Mouse (Mus musculus) C2C12 (cell line): ENCODE data around the gene Cebpb. TPM values are rescaled to one million over a fixed set of nuclear protein-coding genes. Genes with fewer than 3 reads are reported as not detected.

Source experiments
- H3K27me3 ChIP-seq: one replicate; pipeline ENCODE4 v1.6.1; 2011; ENCODE audit not compliant: control insufficient read depth, insufficient read depth, insufficient read length
- H3K36me3 ChIP-seq: one replicate; pipeline ENCODE4 v1.6.1; 2011; ENCODE audit not compliant: control insufficient read depth, insufficient read depth
- H3K4me3 ChIP-seq: one replicate; pipeline ENCODE4 v1.5.1; 2011; ENCODE audit warnings: mild to moderate bottlenecking, control low read depth; ENCODE audit not compliant: poor library complexity, insufficient read depth, severe bottlenecking
- H3K79me2 ChIP-seq: one replicate; pipeline ENCODE4 v1.6.1; 2011; ENCODE audit not compliant: control insufficient read depth, insufficient read depth
- H3K79me3 ChIP-seq: one replicate; pipeline ENCODE4 v1.6.1; 2011; ENCODE audit warnings: low read depth, control low read depth
- H3ac ChIP-seq: one replicate; pipeline ENCODE3; 2011; ENCODE audit warnings: low read depth; ENCODE audit not compliant: control insufficient read depth, insufficient read length
- CEBPB ChIP-seq: IDR thresholded peaks from one replicate; pipeline ENCODE4 v1.6.1; 2011; ENCODE audit warnings: low read depth, mild to moderate bottlenecking, control low read depth, moderate library complexity
- CTCF ChIP-seq: IDR thresholded peaks from one replicate; pipeline ENCODE4 v1.5.1; 2011; ENCODE audit not compliant: control insufficient read depth, insufficient read depth, insufficient read length
- FOSL1 ChIP-seq: IDR thresholded peaks from one replicate; pipeline ENCODE4 v1.8.0; 2011; ENCODE audit warnings: mild to moderate bottlenecking, low read length; ENCODE audit not compliant: poor library complexity, insufficient read depth, severe bottlenecking
- MAX ChIP-seq: IDR thresholded peaks from one replicate; pipeline ENCODE4 v1.6.1; 2011; ENCODE audit warnings: mild to moderate bottlenecking, control low read depth
- MYOD1 ChIP-seq: IDR thresholded peaks from one replicate; pipeline ENCODE4 v1.6.1; 2011; ENCODE audit warnings: low read depth; ENCODE audit not compliant: control insufficient read depth, insufficient read length
- MYOG ChIP-seq: IDR thresholded peaks from one replicate; pipeline ENCODE4 v1.6.1; 2011; ENCODE audit not compliant: control insufficient read depth, insufficient read length; ENCODE audit errors: extremely low read depth
- USF1 ChIP-seq: IDR thresholded peaks from one replicate; pipeline ENCODE4 v1.6.1; 2011; ENCODE audit warnings: low read depth, mild to moderate bottlenecking, control low read depth, moderate library complexity
- microRNA-seq: library from miRNA; unstranded; fragments of <30 nt; microRNA quantifications from one replicate; pipeline ENCODE4, GENCODE M21; 2019; ENCODE audit warnings: borderline microRNAs expressed
- polyA plus RNA-seq: library from polyadenylated mRNA; unstranded; fragments of >200 nt; fragmentation: generic; extraction: Trizol; gene quantifications from one replicate; pipeline ENCODE4 v1.2.1, GENCODE M21; 2012; ENCODE audit warnings: missing spikeins

Cebpb gene
- polyA plus RNA-seq, 1 experiment, result 23.8 TPM

- Histone ChIP-seq H3ac (no peak overlapping the region), H3K79me3 (no peaks in the 10 kb centered on the region), H3K27me3 (no peaks in the 10 kb centered on the region), H3K36me3 (no peaks in the 10 kb centered on the region), H3K79me2 (no peaks in the 10 kb centered on the region), H3K4me3 (no peak overlapping the region)
- no peak for TF ChIP-seq MYOG
- TF ChIP-seq USF1, result no peak
- TF ChIP-seq CEBPB, result no peak
- no peak for TF ChIP-seq MAX
- TF ChIP-seq MYOD1, result no peak
- TF ChIP-seq CTCF, result no peak
- TF ChIP-seq FOSL1, result no peak
Measured at GRCm38 (mm10) chr2:167725879-167726278, 37.2 kb downstream of the Cebpb start.

GRCm38 (mm10) chr2:167727161-167727560, 38.4 kb downstream of the Cebpb start:
- Histone ChIP-seq H3K4me3 (no peak overlapping the region), H3K79me2 (no peaks in the 10 kb centered on the region), H3ac (no peak overlapping the region), H3K27me3 (no peaks in the 10 kb centered on the region), H3K79me3 (no peaks in the 10 kb centered on the region), H3K36me3 (no peaks in the 10 kb centered on the region)
- no peak for TF ChIP-seq CEBPB
- TF ChIP-seq MAX, result peak; percentile 70

GRCm38 (mm10) chr2:167730036-167730435, 41.3 kb downstream of the Cebpb start:
- TF ChIP-seq MYOD1 (no peak), USF1 (no peak), CTCF (no peak), MAX (no peak), FOSL1 (no peak), MYOG (no peak), CEBPB (no peak)
- H3K36me3 ChIP-seq, result no peaks in the 10 kb centered on the region
- H3ac ChIP-seq, result no peak overlapping the region
- no peaks in the 10 kb centered on the region for H3K79me3 ChIP-seq
- H3K4me3 ChIP-seq, result no peak overlapping the region
- no peaks in the 10 kb centered on the region for H3K27me3 ChIP-seq
- H3K79me2 ChIP-seq, result no peaks in the 10 kb centered on the region

- no peaks in the 10 kb centered on the region for H3K79me2 ChIP-seq
- no peaks in the 10 kb centered on the region for H3K36me3 ChIP-seq
- H3ac ChIP-seq, result no peak overlapping the region
- no peaks in the 10 kb centered on the region for H3K27me3 ChIP-seq
- H3K4me3 ChIP-seq, result no peak overlapping the region
- TF ChIP-seq MYOD1 (no peak), MAX (no peak), USF1 (no peak), CTCF (no peak), FOSL1 (no peak), MYOG (no peak), CEBPB (no peak)
- no peaks in the 10 kb centered on the region for H3K79me3 ChIP-seq
Measured at GRCm38 (mm10) chr2:167731149-167731548, 42.4 kb downstream of the Cebpb start.

GRCm38 (mm10) chr2:167734861-167735260, 46.1 kb downstream of the Cebpb start:
- no peaks in the 10 kb centered on the region for H3K79me3 ChIP-seq
- no peaks in the 10 kb centered on the region for H3K27me3 ChIP-seq
- no peaks in the 10 kb centered on the region for H3K36me3 ChIP-seq
- H3K4me3 ChIP-seq, result no peak overlapping the region
- no peaks in the 10 kb centered on the region for H3K79me2 ChIP-seq
- no peak for TF ChIP-seq MYOG
- no peak overlapping the region for H3ac ChIP-seq

GRCm38 (mm10) chr2:167739030-167739429, 50.3 kb downstream of the Cebpb start:
- H3K4me3 ChIP-seq, result no peak overlapping the region
- no peaks in the 10 kb centered on the region for H3K36me3 ChIP-seq
- no peaks in the 10 kb centered on the region for H3K27me3 ChIP-seq
- TF ChIP-seq CEBPB (no peak), MYOD1 (peak; percentile 56), MAX (no peak), USF1 (no peak), MYOG (no peak), FOSL1 (no peak), CTCF (no peak)
- no peak overlapping the region for H3ac ChIP-seq
- H3K79me3 ChIP-seq, result no peaks in the 10 kb centered on the region
- H3K79me2 ChIP-seq, result no peaks in the 10 kb centered on the region

Small RNA genes lying within 50 kb of the gene (microRNA-seq; reads per million reads assigned to microRNA genes)
- gene Gm22355, result not detected

Other genes starting within 250 kb of the Cebpb start
- gene Rnf114, start 196.3 kb upstream of the Cebpb start, polyA plus RNA-seq, result 35.4 TPM
- 10.4 TPM for gene Spata2, start 196.0 kb upstream of the Cebpb start, polyA plus RNA-seq
- gene Snai1, start 150.7 kb upstream of the Cebpb start, polyA plus RNA-seq, result 48.1 TPM
- gene Ube2v1, start 56.8 kb upstream of the Cebpb start, polyA plus RNA-seq, result 237 TPM
- 0.44 TPM for gene Gm20431, start 27.4 kb upstream of the Cebpb start, polyA plus RNA-seq
- 34.5 TPM for gene Tmem189, start 907 bp downstream of the Cebpb start, polyA plus RNA-seq
- gene Ptpn1, start 243.1 kb downstream of the Cebpb start, polyA plus RNA-seq, result 64.6 TPM